Mouse (Mus musculus) bone marrow macrophage, adult 2 months (primary cell): Measurements from ENCODE around the gene Kcnh1. TPM values are rescaled to one million over a fixed set of nuclear protein-coding genes. Genes with fewer than 3 reads are reported as not detected.

ENCODE experiments used
- H3K27ac ChIP-seq: 2 replicates; pipeline ENCODE4 v1.5.1; 2012; ENCODE audit warnings: low read depth, low read length; ENCODE audit not compliant: insufficient read depth
- H3K4me1 ChIP-seq: 2 replicates; pipeline ENCODE4 v1.6.1; 2012; ENCODE audit warnings: low read length; ENCODE audit not compliant: control insufficient read depth, insufficient read depth
- H3K4me3 ChIP-seq: 2 replicates; pipeline ENCODE4 v1.5.1; 2012; ENCODE audit warnings: mild to moderate bottlenecking, low read length, moderate library complexity; ENCODE audit not compliant: insufficient read depth
- CTCF ChIP-seq: IDR thresholded peaks from 2 replicates; pipeline ENCODE4 v1.5.1; 2012; ENCODE audit warnings: low read depth, mild to moderate bottlenecking, low read length, moderate library complexity
- POLR2A ChIP-seq: IDR thresholded peaks from 2 replicates; pipeline ENCODE4 v1.6.1; 2012; ENCODE audit warnings: mild to moderate bottlenecking, low read depth, low read length, borderline replicate concordance
- polyA plus RNA-seq: library from polyadenylated mRNA; stranded (reverse); fragments of >200 nt; gene quantifications from 2 replicates; pipeline ENCODE4 v1.2.4, GENCODE M21; 2012; ENCODE audit not compliant: missing spikeins, insufficient read depth, insufficient read length

Kcnh1 gene
- polyA plus RNA-seq, 1 experiment = not detected

DNA sequence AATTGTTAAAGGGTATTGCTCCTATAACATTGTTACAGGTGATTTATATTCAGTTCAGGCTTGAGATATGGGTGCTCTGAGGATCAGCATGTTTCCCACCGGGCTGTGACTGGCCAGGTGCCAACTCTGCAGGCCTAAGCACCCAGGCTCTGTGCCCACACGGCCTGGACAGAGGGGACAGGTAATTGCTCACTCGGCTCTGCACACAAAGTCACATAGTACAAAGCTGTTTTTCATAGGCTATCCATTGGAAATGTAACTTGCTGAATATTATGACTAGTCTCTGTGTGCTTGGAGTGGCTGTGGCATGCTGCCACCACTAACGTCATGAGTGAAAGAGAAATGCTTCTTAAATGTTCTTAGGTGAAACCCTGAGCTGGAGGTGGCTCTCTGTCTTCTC lies 210.4 kb downstream of the Kcnh1 start:
- H3K4me3 ChIP-seq = no peak overlapping the region
- no peaks in the 10 kb centered on the region for H3K4me1 ChIP-seq
- H3K27ac ChIP-seq = no peak overlapping the region
- no peak for TF ChIP-seq POLR2A
- no peak for TF ChIP-seq CTCF

- Histone ChIP-seq H3K27ac (no peak overlapping the region), H3K4me3 (no peak overlapping the region), H3K4me1 (no peaks in the 10 kb centered on the region)
- TF ChIP-seq POLR2A (no peak), CTCF (no peak)
Measured at GRCm38 (mm10) chr1:192402911-192403704, 212.5 kb downstream of the Kcnh1 start.

GRCm38 (mm10) chr1:192405136-192405535 lies 214.6 kb downstream of the Kcnh1 start:
- Histone ChIP-seq H3K4me3 (no peak overlapping the region), H3K27ac (no peak overlapping the region), H3K4me1 (no peaks in the 10 kb centered on the region)
- TF ChIP-seq CTCF = no peak
- TF ChIP-seq POLR2A = no peak

DNA sequence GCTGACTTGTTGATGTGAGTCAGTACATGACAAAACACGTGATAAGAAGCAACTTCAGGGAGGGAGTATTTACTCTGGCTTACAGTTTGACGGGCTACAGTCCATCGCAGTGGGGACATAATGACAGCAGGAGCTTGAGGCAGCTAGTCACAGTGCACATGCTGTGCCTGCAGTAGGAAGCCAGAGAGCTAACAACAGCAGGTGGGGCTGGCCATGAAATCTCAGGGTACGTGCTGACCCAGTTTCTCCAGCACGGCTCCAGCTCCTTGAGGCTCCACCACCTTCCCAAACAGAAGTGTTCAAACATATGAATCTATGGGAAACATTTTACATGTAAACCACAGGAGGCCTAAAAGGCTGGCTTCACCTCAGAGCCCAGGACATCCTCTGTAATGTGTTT lies 216.0 kb downstream of the Kcnh1 start:
- no peak for TF ChIP-seq CTCF
- TF ChIP-seq POLR2A = no peak
- Histone ChIP-seq H3K4me1 (no peaks in the 10 kb centered on the region), H3K4me3 (no peak overlapping the region), H3K27ac (no peak overlapping the region)

DNA sequence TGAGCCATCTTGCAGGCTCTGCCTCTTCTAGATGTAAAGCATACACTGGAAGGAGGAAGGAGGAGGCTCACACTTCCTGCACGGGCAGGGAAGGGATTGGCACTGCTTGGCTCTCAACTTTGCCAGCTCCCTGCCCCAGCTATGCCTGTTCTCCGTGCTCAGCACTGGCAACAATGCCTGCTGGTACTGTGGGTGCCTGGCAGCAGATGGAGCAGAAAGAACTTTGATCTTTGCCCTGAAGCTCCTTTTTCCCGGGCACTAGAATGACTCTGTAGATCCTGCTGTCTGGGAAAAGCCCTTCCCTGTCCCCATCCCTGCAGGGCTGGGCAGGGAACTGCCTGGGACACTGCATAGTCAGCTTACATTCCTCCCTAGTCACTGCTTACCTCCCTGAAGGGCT lies 225.2 kb downstream of the Kcnh1 start:
- H3K4me1 ChIP-seq = no peaks in the 10 kb centered on the region
- TF ChIP-seq POLR2A (no peak), CTCF (no peak)

DNA sequence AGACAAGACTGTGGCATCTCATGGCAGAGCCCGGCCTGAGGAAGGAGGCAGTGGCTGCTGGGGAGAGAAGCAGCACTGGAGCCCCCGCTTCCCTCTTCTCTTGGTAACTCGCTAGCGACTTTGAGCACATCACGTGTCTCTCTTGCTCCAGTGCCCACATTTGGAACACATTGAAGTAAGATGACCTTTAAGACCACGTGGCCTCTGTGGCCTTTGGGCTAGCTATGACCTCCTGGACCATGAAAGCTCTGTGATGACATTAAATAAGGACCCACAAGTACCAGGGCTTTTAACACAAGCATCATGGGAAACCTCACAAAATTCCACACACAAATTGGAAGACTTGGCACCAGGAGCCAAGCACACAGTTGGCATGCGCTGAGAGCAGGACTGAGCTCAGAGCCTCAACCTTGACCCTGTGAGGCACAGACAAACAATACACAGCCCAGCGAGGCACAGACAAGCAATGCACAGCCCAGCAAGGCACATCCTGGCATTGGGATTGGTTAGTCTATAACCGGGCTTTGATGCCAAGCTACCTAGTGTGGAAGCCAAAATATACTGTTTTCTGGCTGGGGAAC lies 225.8 kb downstream of the Kcnh1 start:
- no peak overlapping the region for H3K27ac ChIP-seq
- no peak for TF ChIP-seq POLR2A
- TF ChIP-seq CTCF = no peak
- no peaks in the 10 kb centered on the region for H3K4me1 ChIP-seq
- H3K4me3 ChIP-seq = no peak overlapping the region

More for the DNA sequence above, 225.2 kb downstream of the Kcnh1 start:
- H3K27ac ChIP-seq = no peak overlapping the region
- no peak overlapping the region for H3K4me3 ChIP-seq

- H3K4me3 ChIP-seq = no peak overlapping the region
- H3K4me1 ChIP-seq = no peaks in the 10 kb centered on the region
- no peak overlapping the region for H3K27ac ChIP-seq
- no peak for TF ChIP-seq POLR2A
Measured at GRCm38 (mm10) chr1:192419176-192419575, 228.6 kb downstream of the Kcnh1 start.

DNA sequence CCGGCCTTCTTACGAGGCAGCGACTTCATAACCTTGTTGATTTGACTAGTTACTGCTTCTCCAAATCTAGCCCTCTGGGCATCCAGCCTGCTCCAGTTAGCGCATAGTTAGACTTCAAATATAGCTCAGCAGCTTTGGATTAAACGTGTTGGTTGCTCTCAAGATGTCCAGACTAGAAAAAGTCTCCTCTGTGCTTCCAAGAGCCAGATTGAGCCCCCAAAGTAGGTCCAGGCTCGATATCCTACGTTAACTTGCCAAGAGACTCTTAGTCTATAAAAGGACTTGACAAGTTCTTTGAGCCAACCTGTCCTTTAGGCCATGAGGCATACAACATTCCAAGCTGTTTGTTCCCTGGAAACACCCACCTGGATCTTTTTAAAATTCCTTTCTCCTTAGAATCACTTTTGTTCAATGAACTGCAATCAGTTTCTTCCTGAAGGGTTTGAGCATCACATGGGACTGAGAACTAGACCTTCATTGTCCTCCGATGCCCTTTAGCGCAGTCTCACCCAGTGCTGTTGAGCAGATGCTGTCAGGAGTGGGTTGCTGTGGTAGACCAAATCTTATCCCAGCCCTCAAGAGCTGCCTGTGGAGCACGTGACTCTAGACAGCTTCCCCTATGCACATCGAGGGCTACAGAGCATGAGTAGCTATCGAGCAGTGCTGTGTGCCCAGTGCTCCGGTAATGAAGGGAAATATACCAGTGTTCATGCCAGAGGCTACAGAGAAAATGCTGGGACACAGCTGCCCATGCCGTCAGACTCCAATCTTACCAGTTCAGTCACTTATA lies 231.0 kb downstream of the Kcnh1 start:
- no peak overlapping the region for H3K4me3 ChIP-seq
- no peaks in the 10 kb centered on the region for H3K4me1 ChIP-seq
- no peak overlapping the region for H3K27ac ChIP-seq
- TF ChIP-seq POLR2A (no peak), CTCF (no peak)

- TF ChIP-seq POLR2A (no peak), CTCF (no peak)
- no peak overlapping the region for H3K4me3 ChIP-seq
- H3K27ac ChIP-seq = no peak overlapping the region
Measured at GRCm38 (mm10) chr1:192431423-192431822, 240.8 kb downstream of the Kcnh1 start.

GRCm38 (mm10) chr1:192435503-192435902 lies 244.9 kb downstream of the Kcnh1 start:
- no peak overlapping the region for H3K4me3 ChIP-seq
- TF ChIP-seq CTCF (no peak), POLR2A (no peak)
- no peaks in the 10 kb centered on the region for H3K4me1 ChIP-seq
- H3K27ac ChIP-seq = no peak overlapping the region

More at GRCm38 (mm10) chr1:192431423-192431822, 240.8 kb downstream of the Kcnh1 start:
- no peaks in the 10 kb centered on the region for H3K4me1 ChIP-seq
